Mouse (Mus musculus) T-helper 1 cell (primary cell): ENCODE data around the gene Slc7a9.

ENCODE experiments used
- in situ Hi-C: fragments of 300-600 bp; cut with MboI, MseI; formaldehyde crosslinking; loops from one replicate; pipeline ENCODE4 v1.15.1; 2025; ENCODE audit warnings: high pct_unique_total_duplicates

The Slc7a9 gene

DNA sequence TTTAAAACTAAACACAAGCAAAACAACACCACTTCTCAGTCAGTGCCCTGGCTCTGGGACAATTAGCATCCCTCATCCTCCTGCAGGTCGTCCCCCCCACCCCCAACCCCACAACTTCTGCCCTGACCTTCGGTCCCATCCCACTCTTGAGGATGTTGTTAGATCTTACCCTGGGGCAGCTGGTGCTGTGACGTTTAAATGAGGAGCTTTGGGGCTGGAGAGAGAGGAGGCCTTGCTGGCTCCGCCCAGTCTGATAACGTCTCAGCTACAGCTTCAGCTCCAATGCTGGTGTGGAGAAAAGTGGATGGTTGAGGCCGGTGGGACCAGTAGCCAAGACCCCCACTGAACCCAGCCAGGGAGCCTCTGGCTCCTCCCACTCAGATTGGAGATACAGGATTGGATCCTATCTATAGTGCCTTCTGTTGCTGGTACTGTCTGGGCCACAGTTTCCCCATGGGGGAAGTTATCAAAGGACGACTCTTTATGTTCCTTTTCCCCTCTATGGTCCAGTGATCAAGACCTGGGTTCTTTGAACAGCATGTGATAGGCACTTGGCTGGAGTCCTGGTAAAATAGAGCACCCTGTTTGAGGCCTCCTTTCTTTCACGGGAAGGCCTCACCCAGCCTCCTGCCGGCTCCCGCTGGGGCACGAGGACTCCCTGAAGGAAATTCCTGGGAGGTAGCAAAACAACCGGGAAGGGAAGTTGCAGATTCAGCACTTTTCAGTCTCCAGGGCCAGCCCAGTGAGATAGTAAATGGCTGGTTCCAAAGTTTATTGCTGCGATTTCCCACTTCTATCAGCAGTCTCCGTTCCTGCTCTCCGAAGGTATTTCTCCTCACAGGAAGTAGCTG is at the start of gene Slc7a9:
Gene Slc7a9 (plus strand): TSS at position 801 of the 851 bp plus-strand sequence.
- in situ Hi-C loops, result no loop called here

DNA sequence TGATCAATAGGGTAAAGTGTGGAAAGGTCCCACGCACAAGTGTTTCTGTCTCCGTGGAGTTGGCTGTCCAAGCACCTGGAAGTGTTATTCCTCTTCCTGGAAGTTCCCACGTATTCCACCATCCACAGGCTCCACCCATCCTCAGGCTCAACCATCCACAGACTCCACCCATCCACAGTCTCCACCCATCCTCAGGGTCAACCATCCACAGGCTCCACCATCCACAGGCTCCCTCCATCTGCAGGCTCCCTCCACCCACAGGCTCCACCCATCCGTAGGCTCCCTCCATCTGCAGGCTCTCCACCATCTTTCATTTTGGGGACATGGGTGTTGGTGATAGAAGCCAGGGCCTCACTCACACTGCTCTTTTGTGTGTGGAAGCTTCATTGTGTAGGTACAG is 47.4 kb upstream of the Slc7a9 start:
- in situ Hi-C loops, result loop anchor here (5.0 kb wide), 1 partner anchor 484 kb away; no protein-coding TSS in a partner anchor

DNA sequence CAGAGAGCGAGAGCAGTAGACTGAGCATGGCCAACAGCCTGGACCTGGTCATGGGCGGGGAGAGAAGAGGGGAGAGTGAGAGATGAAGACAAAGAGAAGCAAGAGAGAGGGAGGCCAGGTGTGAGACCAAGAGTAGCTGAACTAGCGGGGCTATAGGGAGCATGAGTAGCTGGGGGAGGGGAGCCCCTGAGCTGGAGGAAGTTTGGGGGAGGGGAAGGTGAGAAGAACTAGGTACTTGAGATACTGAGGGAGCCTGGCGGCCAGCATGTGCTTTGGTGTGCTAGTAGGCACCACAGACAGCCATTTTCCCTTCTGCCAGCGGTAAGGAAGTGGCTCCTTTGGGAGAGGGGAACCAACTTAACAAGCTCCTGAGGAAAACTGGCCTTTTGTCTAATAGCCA is 33.4 kb upstream of the Slc7a9 start:
- in situ Hi-C loops, result no loop called here

DNA sequence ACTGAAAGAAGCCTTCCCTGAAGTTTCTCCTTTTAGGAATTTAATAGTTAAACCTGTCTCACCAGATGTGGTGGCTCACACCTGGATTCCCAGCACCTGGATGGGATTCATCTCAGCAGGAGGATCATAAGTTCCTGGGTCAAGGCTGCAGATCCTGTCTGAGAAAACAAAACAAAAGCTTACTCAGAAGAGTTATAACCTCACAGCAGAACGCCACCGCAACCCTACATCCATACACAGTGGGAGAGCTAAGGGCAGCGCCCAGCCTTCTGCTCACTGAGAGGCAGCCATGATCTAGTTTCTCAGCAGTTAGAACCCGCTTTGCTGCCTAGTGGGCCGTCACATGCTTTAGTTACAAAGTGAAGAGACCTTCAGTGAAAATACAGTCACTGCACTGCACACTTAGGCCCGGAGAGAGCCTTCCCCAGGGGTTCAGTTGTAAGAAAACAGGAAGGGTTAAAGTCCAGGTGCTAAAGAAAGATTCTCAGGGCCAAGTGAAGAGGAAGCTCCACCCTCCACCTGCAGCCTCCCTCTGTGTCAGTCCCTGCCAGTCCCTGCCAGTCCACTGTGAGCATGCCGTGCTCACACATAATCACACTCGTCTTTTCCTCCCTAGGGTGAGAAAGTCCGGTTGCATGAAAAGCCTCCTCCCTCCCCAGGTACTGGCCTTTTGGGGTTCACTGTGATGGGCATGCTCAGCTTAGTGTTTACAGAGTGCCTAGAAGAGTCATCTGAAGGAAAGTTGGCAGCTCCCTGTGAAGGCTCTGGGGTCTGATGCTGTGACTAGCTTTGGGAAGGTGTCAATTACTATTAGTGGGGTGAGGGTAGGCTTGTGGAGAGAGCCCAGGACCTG is 32.6 kb upstream of the Slc7a9 start:
- in situ Hi-C loops, result no loop called here

DNA sequence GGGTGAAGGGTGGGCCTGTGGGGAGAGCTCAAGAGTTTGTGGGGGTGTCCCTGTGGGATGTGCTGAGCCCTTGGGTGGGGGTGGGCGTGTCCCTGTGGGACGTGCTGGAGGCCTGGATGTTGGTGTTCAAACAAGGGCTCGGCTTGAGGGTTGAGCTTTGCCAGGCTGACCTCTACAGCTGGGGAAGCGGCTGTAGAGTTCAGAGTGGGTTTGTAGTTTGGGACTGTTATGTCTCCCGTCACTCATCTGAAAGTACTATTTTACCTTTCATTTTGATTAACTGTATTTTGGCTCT is 32.0 kb upstream of the Slc7a9 start:
- in situ Hi-C loops, result no loop called here

DNA sequence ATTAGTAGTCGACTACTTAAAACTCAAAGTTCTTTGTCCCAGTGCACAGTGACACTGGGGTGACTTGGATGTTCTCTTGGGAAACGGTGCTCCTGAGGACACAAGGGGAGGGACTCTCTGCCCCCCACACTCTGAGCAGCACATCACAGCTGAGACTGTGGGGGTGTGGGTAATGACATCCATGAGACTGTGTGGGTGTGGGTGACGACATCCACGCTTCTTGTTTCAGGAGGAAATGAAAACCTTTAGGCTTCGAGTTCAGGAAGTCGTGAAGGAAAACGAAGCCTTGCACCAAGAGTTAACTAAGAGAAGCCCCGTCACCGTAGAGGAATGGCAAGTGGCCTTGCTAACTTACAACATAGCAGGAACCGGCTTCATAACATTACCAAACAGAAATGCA is 25.5 kb upstream of the Slc7a9 start:
- in situ Hi-C loops, result no loop called here

DNA sequence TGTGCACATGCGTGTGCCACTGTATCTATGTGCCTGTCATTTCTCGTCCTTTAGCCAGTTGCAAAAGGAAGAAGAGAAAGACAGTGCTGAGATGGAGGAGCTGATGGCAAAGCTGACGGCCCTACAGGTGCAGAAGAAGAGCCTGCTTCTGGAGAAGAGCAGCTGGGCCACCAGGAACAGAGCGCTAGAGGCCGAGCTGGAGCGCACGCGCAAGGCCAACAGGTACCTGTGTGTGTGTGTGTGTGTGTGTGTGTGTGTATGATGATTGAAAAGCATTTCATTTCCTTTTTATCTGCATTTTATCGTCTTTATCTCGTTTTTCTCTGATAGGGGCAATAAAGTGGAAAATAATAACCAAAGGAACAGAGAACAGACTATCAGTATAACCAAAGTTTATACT is 20.4 kb upstream of the Slc7a9 start:
- in situ Hi-C loops, result no loop called here

DNA sequence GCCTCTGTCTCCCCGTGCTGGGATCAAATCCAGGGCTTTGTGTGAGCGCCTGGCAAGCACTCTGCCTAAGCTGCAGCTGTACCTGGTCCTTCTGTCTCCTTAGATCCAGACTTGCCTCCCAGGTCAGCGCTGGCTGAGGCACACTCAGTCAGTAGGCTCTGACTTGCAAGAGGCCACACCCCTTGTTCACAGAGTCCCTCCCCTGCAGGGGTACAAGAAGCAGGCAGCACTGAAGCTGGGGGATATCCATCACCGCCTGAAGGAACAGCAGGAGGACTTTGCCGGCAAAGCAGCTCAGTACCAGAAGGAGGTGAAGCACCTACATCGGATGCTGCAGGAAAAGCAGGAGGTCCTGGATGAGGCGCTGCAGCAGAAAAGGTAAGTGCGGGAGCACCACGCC is 13.3 kb upstream of the Slc7a9 start:
- in situ Hi-C loops, result no loop called here

DNA sequence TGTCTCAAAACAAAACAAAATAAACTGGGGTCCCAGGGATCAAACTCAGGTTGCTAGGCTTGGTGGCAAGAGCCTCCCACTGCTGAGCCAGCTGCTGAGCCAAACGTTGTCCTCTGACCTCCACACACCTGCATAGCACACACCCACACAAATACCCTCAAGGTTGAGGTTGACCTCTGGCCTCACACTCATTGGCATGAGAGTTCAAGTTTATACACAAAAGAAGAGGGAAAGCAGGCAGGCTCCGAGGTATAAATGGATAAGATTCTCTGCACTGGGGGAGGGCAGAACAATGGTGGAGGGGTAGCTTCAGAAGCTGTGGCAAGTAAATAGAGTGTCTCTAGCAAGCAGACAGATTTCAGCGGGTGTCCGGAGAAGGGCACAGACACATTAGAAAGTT is 1.1 kb upstream of the Slc7a9 start:
- in situ Hi-C loops, result no loop called here

DNA sequence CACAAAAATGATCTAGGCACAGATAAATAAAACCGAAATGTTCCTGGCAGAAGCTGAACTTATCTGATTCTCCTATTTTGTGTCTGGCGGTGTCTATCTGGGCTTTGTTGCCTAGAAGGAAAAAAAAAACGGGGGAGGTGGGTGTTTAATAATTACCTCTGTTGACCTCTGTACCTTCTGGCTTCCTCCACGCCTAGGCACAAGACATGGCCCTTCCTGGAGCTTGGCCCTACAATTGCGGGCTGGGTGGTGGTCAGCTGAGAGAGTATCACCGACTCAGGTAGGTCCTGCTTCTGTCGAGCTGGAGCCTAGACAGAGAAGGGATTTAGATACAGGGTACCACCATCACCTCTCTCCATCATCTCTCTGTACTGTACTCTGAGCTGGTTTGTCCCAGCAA is 271 bp downstream of the Slc7a9 start:
- in situ Hi-C loops, result no loop called here

DNA sequence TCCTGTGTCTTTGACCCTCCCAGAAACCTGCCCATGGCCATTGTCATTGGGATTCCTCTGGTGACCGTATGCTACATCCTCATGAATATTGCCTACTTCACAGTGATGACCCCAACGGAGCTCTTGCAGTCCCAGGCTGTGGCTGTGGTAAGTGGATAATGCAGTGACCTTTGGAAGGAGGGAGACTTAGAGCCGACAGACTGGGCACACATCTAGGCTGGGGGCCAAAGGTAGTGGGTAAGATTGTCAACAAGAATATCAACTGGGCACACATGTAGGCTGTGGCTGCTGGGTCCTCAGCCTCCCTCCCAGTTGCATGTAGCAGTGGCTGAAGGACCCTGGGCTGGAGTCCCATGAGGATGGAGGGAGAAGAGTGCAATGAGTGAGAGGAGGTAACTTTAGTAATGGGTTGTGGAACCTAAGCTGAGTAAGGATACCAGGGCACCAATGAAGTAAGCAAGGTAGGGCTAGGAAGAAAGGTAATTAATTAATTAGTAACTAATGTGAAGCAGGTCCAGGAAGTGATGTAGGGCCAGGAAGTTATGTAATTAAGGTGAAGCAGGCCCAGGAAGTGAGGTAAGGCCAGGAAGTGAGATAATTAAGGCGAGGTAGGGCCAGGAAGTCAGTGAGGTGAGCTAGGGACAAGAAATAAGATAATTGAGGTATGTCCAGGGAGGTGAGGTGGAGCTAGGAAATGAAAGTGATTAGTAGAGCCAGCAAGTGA is 7.7 kb downstream of the Slc7a9 start:
- in situ Hi-C loops, result no loop called here

DNA sequence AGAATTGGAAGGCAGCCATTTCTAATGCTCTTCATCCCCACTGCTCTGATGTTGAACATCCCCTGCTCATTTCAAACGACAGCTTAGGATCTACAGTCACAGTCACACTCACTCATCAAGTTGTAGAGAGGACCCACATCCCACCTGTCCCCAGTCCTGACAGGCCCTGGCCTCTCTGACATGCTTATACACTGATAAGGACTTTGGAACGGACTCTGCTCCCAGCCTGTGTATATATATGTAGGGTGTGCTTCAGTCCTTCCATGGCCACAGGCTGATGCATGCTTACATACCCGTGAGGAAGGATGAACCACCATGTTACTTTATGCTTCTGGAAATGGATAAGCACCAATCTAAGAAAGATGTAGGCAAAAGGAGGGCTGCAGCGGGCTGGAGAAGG is 12.4 kb downstream of the Slc7a9 start:
- in situ Hi-C loops, result no loop called here

DNA sequence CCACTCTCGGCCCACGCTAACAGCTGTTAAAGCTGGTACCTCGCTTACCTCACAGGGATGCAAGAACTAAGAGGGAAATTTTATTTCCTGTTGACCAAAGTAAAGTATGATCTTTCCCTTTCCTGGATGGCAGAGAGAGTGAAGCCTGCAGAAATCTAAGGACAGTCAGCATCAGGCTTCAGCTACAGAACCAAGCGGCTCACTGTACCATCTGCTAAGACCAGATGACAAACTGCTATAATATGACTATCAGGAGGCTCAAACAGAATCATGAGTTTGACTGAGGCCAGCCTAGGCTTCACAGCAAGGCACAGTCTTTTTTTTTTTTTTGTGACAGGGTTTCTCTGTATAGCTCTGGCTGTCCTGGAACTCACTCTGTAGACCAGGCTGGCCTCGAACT is 16.4 kb downstream of the Slc7a9 start:
- in situ Hi-C loops, result no loop called here

DNA sequence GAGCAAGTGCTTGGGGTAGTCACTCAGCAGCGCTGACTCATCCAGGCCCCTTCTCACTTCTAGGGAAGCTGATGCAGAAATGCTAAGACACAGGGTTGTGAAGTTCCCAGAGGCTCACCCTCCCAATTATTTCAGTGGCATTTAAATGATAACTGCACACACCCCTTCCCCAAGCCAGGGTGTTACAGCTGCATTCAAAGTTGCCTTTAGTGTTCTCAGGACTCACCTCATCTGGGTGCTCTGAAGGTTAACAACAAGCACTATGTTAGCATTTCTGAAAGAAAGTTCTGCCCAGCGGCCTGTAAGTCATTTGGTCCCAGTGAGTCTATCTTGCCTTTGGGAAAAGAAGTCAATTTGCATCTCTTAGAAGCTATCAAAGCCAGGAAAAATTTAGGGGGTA is 19.3 kb downstream of the Slc7a9 start:
- in situ Hi-C loops, result no loop called here

DNA sequence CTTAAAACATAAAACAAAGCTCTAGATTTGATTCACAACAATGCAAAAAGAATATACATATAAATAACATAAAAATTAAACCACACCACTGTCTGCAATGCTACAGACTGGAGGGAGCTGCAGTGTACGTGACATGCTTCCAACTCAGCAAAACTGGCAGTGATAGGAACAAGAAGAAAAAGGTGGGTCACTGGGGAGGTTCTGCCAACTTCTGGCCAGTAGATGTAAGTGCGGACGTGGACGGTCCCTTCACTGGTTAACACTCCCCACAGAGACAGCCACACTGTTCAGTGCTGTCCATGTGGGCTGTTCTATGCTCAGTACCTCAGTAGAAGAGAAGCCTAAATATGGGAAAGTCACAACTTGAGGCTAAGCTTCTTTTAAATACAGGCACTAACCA is 22.2 kb downstream of the Slc7a9 start:
- in situ Hi-C loops, result no loop called here

DNA sequence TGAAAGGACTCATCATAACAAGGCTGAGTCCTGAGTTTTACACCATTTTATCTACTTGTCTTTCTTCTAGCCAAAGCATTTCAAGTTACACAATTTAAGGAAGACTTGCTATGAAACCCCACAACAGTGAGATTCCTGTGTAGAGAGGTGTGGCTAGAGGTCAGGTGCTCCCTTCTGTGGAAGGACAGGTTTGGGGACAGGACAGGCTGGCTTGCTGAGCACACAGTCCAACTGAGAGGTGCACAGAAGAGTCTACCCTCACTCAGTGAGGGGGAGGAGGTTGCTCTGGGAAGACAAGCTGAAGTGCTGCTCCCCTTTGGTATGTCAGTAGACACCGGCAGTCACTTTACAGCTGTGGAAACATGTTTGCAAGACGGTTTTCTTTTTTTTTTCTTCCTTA is 27.9 kb downstream of the Slc7a9 start:
- in situ Hi-C loops, result loop anchor here (25.0 kb wide), 1 partner anchor 1911 kb away; no protein-coding TSS in a partner anchor

DNA sequence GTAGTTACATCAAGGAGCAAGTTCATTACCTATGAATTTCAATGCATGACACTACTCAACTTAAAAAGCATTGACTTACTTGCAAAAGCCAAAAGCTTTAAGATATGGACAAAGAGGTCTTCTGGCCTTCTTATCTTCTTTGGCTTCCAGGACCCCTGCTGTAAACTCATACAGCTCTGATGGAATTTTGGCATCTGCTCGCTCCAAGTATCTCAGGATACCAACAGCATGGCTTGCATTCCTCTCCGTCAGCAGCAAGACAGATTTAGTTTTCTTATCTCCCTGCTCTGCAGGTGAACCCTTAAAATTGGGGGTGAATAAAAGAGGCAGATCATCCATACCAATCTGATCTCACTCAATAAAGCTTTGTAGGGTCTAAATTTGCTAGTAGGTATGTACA is 36.5 kb downstream of the Slc7a9 start:
- in situ Hi-C loops, result loop anchor here (25.0 kb wide), 1 partner anchor 1902 kb away; no protein-coding TSS in a partner anchor

DNA sequence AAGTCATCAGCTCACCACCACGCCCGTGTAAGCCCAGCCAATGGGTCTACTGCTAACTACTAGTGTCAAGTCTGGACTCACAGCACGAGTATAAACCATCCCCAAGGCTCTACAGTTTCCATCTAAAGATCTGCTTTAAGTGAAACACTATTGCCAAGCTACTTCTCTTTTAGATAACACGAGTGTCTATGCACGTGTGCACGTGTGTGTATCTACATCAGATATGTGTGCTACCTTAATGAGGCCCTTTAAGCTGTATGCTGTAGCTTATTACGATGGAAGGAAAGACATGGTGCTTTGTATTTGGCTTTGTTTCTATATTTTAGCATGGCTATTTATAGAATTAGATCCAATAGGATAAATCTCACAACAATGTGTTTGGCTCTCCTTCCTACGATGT is 38.0 kb downstream of the Slc7a9 start:
- in situ Hi-C loops, result loop anchor here (25.0 kb wide), 1 partner anchor 1901 kb away; no protein-coding TSS in a partner anchor

DNA sequence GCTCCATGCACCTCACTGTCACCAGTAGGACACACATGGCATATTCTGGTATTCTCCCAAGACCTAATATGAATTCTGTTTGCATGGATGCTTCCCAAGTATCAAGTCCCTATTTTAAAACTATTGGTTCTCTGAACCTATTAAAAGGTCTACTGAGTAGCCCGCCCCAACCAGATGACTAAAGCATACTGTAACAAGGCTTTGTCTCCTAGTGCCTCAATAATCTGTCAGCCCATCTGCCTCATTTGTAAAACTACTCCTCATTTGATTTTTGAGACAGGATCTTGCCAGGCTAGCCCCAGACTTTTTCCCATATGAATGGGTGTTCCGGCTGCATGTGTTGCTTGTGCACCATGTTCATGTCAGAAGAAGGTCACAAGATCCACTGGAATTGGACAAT is 41.6 kb downstream of the Slc7a9 start:
- in situ Hi-C loops, result loop anchor here (25.0 kb wide), 1 partner anchor 1897 kb away; no protein-coding TSS in a partner anchor

DNA sequence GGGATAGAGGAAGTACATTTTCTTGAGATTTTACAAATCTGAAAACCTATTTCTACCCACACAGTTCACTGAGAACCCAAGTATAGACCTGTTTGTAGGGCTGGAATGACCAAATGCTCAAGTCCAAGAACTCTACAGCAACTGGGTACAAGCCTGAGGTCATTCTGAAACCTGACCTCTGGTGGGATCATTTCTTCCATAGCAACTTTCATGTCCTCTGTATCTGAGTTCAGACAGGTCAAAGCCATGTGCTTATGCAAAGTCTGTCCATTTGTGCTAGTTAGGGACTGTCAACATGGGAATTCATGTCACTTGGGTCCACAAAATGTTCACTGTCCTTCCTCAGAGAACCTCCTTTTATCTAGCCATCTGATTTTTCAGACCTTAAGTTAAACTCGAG is 42.4 kb downstream of the Slc7a9 start:
- in situ Hi-C loops, result loop anchor here (25.0 kb wide), 1 partner anchor 1896 kb away; no protein-coding TSS in a partner anchor

DNA sequence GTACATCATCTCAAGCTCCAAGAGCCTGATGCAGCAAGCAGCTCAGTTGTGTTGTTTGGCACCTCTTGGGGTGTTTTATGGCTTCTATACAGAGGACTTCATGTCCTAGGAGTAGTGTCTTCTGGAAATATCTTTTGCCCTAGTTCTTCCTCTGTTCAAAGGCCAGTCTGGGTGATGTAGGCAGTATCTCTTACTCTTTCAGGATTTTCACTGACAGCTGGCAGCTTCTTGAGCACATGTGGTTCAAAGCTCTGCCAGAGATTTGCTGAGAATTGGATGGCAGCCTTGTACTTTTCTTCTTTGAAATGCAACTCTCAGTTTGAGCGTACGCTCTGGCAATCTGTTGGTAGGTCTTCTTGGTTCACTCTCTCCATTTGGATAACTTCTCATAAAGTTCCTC is 48.9 kb downstream of the Slc7a9 start:
- in situ Hi-C loops, result loop anchor here (25.0 kb wide), 1 partner anchor 1890 kb away; no protein-coding TSS in a partner anchor

DNA sequence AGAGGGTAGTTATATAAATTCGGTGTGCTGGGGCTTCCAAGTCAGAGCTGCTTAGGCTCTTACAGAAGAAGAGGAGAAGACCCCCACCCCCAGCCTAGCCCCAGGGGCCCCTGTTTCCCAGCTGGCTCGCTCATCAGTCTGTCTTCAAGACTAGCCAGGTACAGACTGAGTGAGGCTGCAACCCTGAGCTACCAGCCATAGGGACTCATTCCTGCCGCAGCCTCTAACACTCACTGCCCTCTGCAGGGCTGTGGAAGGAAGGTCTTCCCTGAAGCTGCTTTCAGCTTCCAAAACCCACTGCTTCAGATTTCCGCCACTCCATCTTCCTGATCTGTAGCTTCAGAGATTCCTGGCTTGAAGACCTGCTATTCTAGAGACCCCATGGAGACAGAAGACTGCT is 53.4 kb downstream of the Slc7a9 start:
- in situ Hi-C loops, result no loop called here
